Mouse (Mus musculus) olfactory bulb, adult 2 months (tissue): ENCODE measurements around the gene Cmtm8. TPM values are rescaled to one million over a fixed set of nuclear protein-coding genes. Genes with fewer than 3 reads are reported as not detected.

ENCODE experiments used
- H3K27ac ChIP-seq: fragments of 200-500 bp; 2 replicates; pipeline ENCODE4 v1.5.1; 2012; ENCODE audit warnings: low read depth, low read length; ENCODE audit not compliant: insufficient read depth
- H3K4me1 ChIP-seq: fragments of 200-500 bp; 2 replicates; pipeline ENCODE4 v1.6.1; 2012; ENCODE audit warnings: low read length; ENCODE audit not compliant: control insufficient read depth, insufficient read depth
- H3K4me3 ChIP-seq: fragments of 200-500 bp; 2 replicates; pipeline ENCODE4 v1.5.1; 2012; ENCODE audit warnings: mild to moderate bottlenecking, low read depth, low read length, moderate library complexity; ENCODE audit not compliant: insufficient read depth
- CTCF ChIP-seq: fragments of 200-500 bp; IDR thresholded peaks from 2 replicates; pipeline ENCODE4 v1.5.1; 2012; ENCODE audit warnings: low read depth, mild to moderate bottlenecking, low read length, moderate library complexity; ENCODE audit not compliant: insufficient read depth
- POLR2A ChIP-seq: fragments of 200-500 bp; IDR thresholded peaks from 2 replicates; pipeline ENCODE4 v1.6.1; 2012; ENCODE audit warnings: mild to moderate bottlenecking, low read depth, low read length, moderate library complexity; ENCODE audit not compliant: insufficient read depth
- WGBS: fragments of 180-500 bp; shearing (Covaris S2); methylation state at CpG from one replicate; pipeline ENCODE4 v1.1.7; 2018; 5-methylcytosine and 5-hydroxymethylcytosine counted together
- polyA plus RNA-seq: library from polyadenylated mRNA; stranded (reverse); fragments of >200 nt; gene quantifications from 2 replicates; pipeline ENCODE4 v1.2.4, GENCODE M21; 2012; ENCODE audit warnings: low replicate concordance; ENCODE audit not compliant: missing spikeins, insufficient read depth, insufficient read length

Gene Cmtm8
- polyA plus RNA-seq, 1 experiment: not detected

DNA sequence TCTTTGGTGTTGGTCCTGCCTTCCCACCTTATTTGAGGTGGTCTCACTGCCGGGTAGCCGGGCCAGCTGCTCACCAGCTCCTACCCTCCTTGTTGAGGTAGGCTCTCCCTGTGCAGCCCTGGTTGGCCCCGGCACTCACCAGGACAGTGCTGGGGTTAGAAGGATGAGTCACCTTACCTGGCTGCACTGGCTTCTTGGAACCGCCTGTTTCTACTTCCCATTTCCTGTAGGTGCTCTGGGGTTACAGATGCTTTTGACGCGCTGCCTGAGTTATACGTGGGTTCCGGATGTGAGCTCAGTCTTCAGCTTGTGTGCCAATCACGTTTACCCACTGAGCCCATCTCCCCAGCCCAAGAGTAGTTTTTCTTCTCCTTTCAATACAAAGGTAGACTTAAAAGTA lies 103.6 kb downstream of the Cmtm8 start:
- peaks cover 10% of the 10 kb centered on the region for H3K4me1 ChIP-seq
- no peak overlapping the region for H3K4me3 ChIP-seq
- TF ChIP-seq POLR2A (no peak), CTCF (no peak)
- WGBS: 93% methylated on average over 9 of the region's 9 CpGs
- H3K27ac ChIP-seq: no peak overlapping the region

Other genes starting within 250 kb of the Cmtm8 start
- gene Cnot10, start 204.0 kb downstream of the Cmtm8 start, polyA plus RNA-seq: not detected in 2 replicates
- not detected in 2 replicates for gene Dync1li1, start 155.4 kb downstream of the Cmtm8 start, polyA plus RNA-seq
- gene Cmtm6, start 113.0 kb downstream of the Cmtm8 start, polyA plus RNA-seq: not detected in 2 replicates
- gene Cmtm7, start 62.3 kb downstream of the Cmtm8 start, polyA plus RNA-seq: not detected in 2 replicates
- gene Gpd1l, start 89.8 kb upstream of the Cmtm8 start, polyA plus RNA-seq: not detected in 2 replicates
- not detected in 2 replicates for gene Osbpl10, start 134.4 kb upstream of the Cmtm8 start, polyA plus RNA-seq
- not detected in 2 replicates for gene Rps27rt, start 138.6 kb upstream of the Cmtm8 start, polyA plus RNA-seq